In the genomic region with DNA sequence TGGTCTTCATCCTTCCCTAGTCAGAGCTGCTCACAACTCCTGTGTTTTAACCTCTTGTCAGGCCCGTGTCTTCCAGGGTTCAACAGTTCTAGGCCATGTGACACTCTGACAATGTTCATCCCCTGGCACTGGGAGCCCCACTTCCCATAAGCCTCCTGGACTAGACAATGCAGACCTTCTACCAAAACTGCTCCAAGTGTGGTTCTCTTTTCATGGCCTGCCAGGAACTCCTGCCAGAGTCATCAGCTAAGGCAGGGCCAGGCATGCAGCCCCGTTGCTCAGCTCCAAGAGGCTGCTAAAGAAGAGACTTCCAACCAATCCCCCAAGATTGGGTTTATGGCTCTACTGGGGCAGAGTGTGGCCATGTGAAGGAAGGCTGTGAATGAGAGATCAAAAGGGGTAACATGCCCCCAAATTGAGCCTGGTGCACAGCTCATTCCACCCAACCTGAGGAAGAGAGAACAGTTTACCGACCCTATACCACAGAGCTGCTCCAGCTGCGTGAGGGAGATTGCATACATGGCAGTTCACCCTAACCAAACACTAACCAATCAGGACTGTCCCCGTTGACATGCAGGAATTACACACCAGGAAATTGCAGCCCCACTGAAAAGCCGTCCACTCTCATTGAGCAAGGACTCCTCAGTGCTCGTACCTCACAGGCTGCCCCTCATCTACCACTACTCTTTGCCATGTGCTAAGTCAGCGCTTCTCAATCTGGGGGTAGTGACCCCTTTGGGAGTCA, we compare ENCODE assay signal across 15 mouse cellular contexts. TPM values are rescaled to one million over a fixed set of nuclear protein-coding genes. Genes with fewer than 3 reads are reported as not detected.
DNase-seq lines count a peak whose midpoint lies in the region; ATAC-seq and TF ChIP-seq lines count a peak whose summit lies in the region.
"Had no signal": no experiment of that assay in that cellular context is flagged by ENCODE, and none has a peak within 500 bp of the region (broad histone marks: within the 10 kb centered on the region; RNA-seq: fewer than 3 reads in every experiment).

No protein-coding gene starts in this region.

- peak; percentile 36; the same call in 1 of the 2 replicates for ATAC-seq in frontal cortex, adult (ENCODE audit: low TSS enrichment)
- peak; percentile 69; the same call in 1 of the 2 replicates for ATAC-seq in midbrain, postnatal 0 days (ENCODE audit: low FRiP score)
- no peak for ATAC-seq in midbrain, embryonic 13.5 days
- peak; percentile 38 for ATAC-seq in liver, embryonic 12.5 days
- ATAC-seq: forebrain, embryonic 15.5 days; intestine, postnatal 0 days had no signal

- H3K9me3 ChIP-seq in midbrain, postnatal 0 days (ENCODE audit: low read length), result no peaks in the 10 kb centered on the region
- H3K9me3 ChIP-seq in midbrain, embryonic 13.5 days, result no peaks in the 10 kb centered on the region
- H3K9me3 ChIP-seq in liver, embryonic 12.5 days (replicated peaks), result no peaks in the 10 kb centered on the region
- H3K9me3 ChIP-seq: forebrain, embryonic 15.5 days had no signal

- no peaks in the 10 kb centered on the region for H3K4me1 ChIP-seq in midbrain, postnatal 0 days (ENCODE audit: insufficient read depth, low read length)
- 0 out of 2 replicates have a peak, but pooled peaks cover 8% of the 10 kb centered on the region for H3K4me1 ChIP-seq in midbrain, embryonic 13.5 days (replicated peaks)
- H3K4me1 ChIP-seq in liver, embryonic 12.5 days, result peaks cover 99% of the 10 kb centered on the region

- no peaks in the 10 kb centered on the region for H3K27me3 ChIP-seq in midbrain, postnatal 0 days (ENCODE audit: insufficient read depth, low read length)
- H3K27me3 ChIP-seq in midbrain, embryonic 13.5 days, result no peaks in the 10 kb centered on the region
- H3K27me3 ChIP-seq in liver, embryonic 12.5 days (replicated peaks), result no peaks in the 10 kb centered on the region
- H3K27me3 ChIP-seq: forebrain, embryonic 15.5 days had no signal

- no peak overlapping the region for H3K4me2 ChIP-seq in midbrain, postnatal 0 days (ENCODE audit: low read depth, low read length, poor library complexity, severe bottlenecking)
- H3K4me2 ChIP-seq in midbrain, embryonic 13.5 days (replicated peaks), result no peak overlapping the region
- H3K4me2 ChIP-seq in liver, embryonic 12.5 days, result peak overlapping the region; percentile 41
- H3K4me2 ChIP-seq: forebrain, embryonic 15.5 days had no signal

- no peak for DNase-seq in frontal cortex, postnatal 25 days (ENCODE audit: low spot score in 2 of 2)
- DNase-seq in midbrain, postnatal 0 days (ENCODE audit: low spot score), result peak; percentile 59
- DNase-seq in lung, postnatal 36 days, result no peak
- no peak for DNase-seq in kidney, postnatal 10 days
- no peak for DNase-seq in urinary bladder, postnatal 36 days (ENCODE audit: low spot score in 2 of 2)
- DNase-seq: adrenal gland, adult 2 months; gastrocnemius, postnatal 36 days; lung, postnatal 10 days; thymus, adult 2 months had no signal

- no peaks in the 10 kb centered on the region for H3K36me3 ChIP-seq in midbrain, postnatal 0 days (ENCODE audit: insufficient read depth, low read length)
- H3K36me3 ChIP-seq in midbrain, embryonic 13.5 days, result peaks cover 6% of the 10 kb centered on the region; the same call in 1 of the 2 replicates
- H3K36me3 ChIP-seq in liver, embryonic 12.5 days, result peaks cover 28% of the 10 kb centered on the region; the same call in 1 of the 2 replicates
- H3K36me3 ChIP-seq: forebrain, embryonic 15.5 days had no signal

- no peak overlapping the region for H3K9ac ChIP-seq in midbrain, postnatal 0 days (replicated peaks; ENCODE audit: low read length, poor library complexity, severe bottlenecking)
- H3K9ac ChIP-seq in midbrain, embryonic 13.5 days (replicated peaks), result no peak overlapping the region
- peak overlapping the region; percentile 24; the same call in 1 of the 2 replicates for H3K9ac ChIP-seq in liver, embryonic 12.5 days
- H3K9ac ChIP-seq: forebrain, embryonic 15.5 days had no signal

- no peak overlapping the region for H3K4me3 ChIP-seq in midbrain, postnatal 0 days (ENCODE audit: low read depth, low read length)
- no peak overlapping the region for H3K4me3 ChIP-seq in midbrain, embryonic 13.5 days (replicated peaks)
- no peak overlapping the region for H3K4me3 ChIP-seq in liver, embryonic 12.5 days
- H3K4me3 ChIP-seq: forebrain, embryonic 15.5 days; myocyte had no signal

- H3K27ac ChIP-seq in midbrain, postnatal 0 days (ENCODE audit: low read depth, low read length), result no peak overlapping the region
- no peak overlapping the region for H3K27ac ChIP-seq in midbrain, embryonic 13.5 days
- H3K27ac ChIP-seq in liver, embryonic 12.5 days, result peak overlapping the region; percentile 75
- H3K27ac ChIP-seq: forebrain, embryonic 15.5 days had no signal

- TF ChIP-seq CTCF in midbrain, postnatal 0 days (IDR thresholded peaks at IDR 0.05), result no peak

- 83% methylated on average over 8 of the region's 8 CpGs for WGBS in midbrain, postnatal 0 days
- 87% methylated on average over 8 of the region's 8 CpGs for WGBS in midbrain, embryonic 13.5 days
- WGBS in liver, embryonic 12.5 days (ENCODE audit: insufficient replicate concordance), result 53% methylated on average over 8 of the region's 8 CpGs

RNA-seq across cellular contexts. Expression of a gene that starts 7.4 kb away (rescaled TPM):
- total RNA-seq in midbrain, postnatal 0 days (2014; rRNA removed), result 102 and 129 TPM in 2 replicates
- polyA plus RNA-seq in midbrain, postnatal 0 days (2015; fragmentation: Nextera tagmentation; extraction: Ambion mirVana), result 35.1 and 42.2 TPM in 2 replicates
- polyA plus RNA-seq in midbrain, embryonic 13.5 days (2015; fragmentation: Nextera tagmentation; extraction: Ambion mirVana), result 21.3 and 26.7 TPM in 2 replicates
- polyA plus RNA-seq in liver, embryonic 12.5 days (2016; fragmentation: Nextera tagmentation; extraction: Ambion mirVana), result 21.9 and 24.5 TPM in 2 replicates

RNA-seq across cellular contexts. Expression of a gene that starts 52.1 kb away (rescaled TPM):
- 21.9 and 24.5 TPM in 2 replicates for total RNA-seq in midbrain, postnatal 0 days (2014; rRNA removed)
- 13.4 and 14.2 TPM in 2 replicates for polyA plus RNA-seq in midbrain, postnatal 0 days (2015; fragmentation: Nextera tagmentation; extraction: Ambion mirVana)
- polyA plus RNA-seq in midbrain, embryonic 13.5 days (2015; fragmentation: Nextera tagmentation; extraction: Ambion mirVana), result 16.8 and 18.1 TPM in 2 replicates
- 23.9 and 25.5 TPM in 2 replicates for polyA plus RNA-seq in liver, embryonic 12.5 days (2016; fragmentation: Nextera tagmentation; extraction: Ambion mirVana)
